Mouse (Mus musculus) limb, embryonic 11.5 days (tissue): Measurements from ENCODE around the gene Lhfp. TPM values are rescaled to one million over a fixed set of nuclear protein-coding genes. Genes with fewer than 3 reads are reported as not detected.

ENCODE experiments used
- ATAC-seq: fragments of 200-750 bp; cut with Nextera tagmentation; 2 replicates; pipeline ENCODE4 v1.8.0; 2017; ENCODE audit warnings: low read depth; ENCODE audit not compliant: insufficient number of reproducible peaks, low FRiP score, low TSS enrichment
- DNase-seq: peaks from one replicate; pipeline ENCODE4 v3.0.0-alpha.2; 2015; ENCODE audit warnings: low spot score
- H3K27ac ChIP-seq: fragments of 300-500 bp; sonication (generic); replicated peaks from 2 replicates; pipeline ENCODE4 v1.5.1; 2014; ENCODE audit warnings: low read depth, mild to moderate bottlenecking, low read length
- H3K27me3 ChIP-seq: fragments of 300-500 bp; sonication (generic); 2 replicates; pipeline ENCODE4 v1.6.1; 2014; ENCODE audit warnings: mild to moderate bottlenecking, low read length, mixed read lengths; ENCODE audit not compliant: control insufficient read depth, insufficient read depth
- H3K36me3 ChIP-seq: fragments of 300-500 bp; sonication (generic); 2 replicates; pipeline ENCODE4 v1.6.1; 2014; ENCODE audit warnings: mild to moderate bottlenecking, low read length, moderate library complexity, mixed read lengths; ENCODE audit not compliant: control insufficient read depth, insufficient read depth
- H3K4me1 ChIP-seq: fragments of 300-500 bp; sonication (generic); 2 replicates; pipeline ENCODE4 v1.6.1; 2014; ENCODE audit warnings: low read length, mixed read lengths; ENCODE audit not compliant: control insufficient read depth, insufficient read depth
- H3K4me2 ChIP-seq: fragments of 300-500 bp; sonication (generic); 2 replicates; pipeline ENCODE4 v1.6.1; 2014; ENCODE audit warnings: low read depth, mild to moderate bottlenecking, moderate library complexity; ENCODE audit not compliant: severe bottlenecking
- H3K4me3 ChIP-seq: fragments of 300-500 bp; sonication (generic); 2 replicates; pipeline ENCODE4 v1.5.1; 2014; ENCODE audit warnings: low read depth, low read length
- H3K9ac ChIP-seq: fragments of 300-500 bp; sonication (generic); 2 replicates; pipeline ENCODE4 v1.6.1; 2014; ENCODE audit warnings: mild to moderate bottlenecking, low read length
- H3K9me3 ChIP-seq: fragments of 300-500 bp; sonication (generic); 2 replicates; pipeline ENCODE4 v1.6.1; 2016; ENCODE audit warnings: low read length; ENCODE audit not compliant: control insufficient read depth
- WGBS: fragments of 180-500 bp; shearing (Covaris S2); extraction: QIAGEN DNeasy Blood & Tissue Kit; methylation state at CpG from one replicate; pipeline ENCODE4 v1.1.7; 2014; 5-methylcytosine and 5-hydroxymethylcytosine counted together
- polyA plus RNA-seq: library from polyadenylated mRNA; unstranded; fragments of >200 nt; fragmentation: Nextera tagmentation; extraction: Ambion mirVana; gene quantifications from 2 replicates; pipeline ENCODE4 v1.2.1, GENCODE M21; 2014

Gene Lhfp
- polyA plus RNA-seq, 1 experiment from 2014 or later = 61.0 TPM

- Histone ChIP-seq H3K9ac (no peak overlapping the region), H3K4me2 (no peak overlapping the region), H3K4me1 (peaks cover 9% of the 10 kb centered on the region; the same call in 1 of the 2 replicates), H3K27ac (no peak overlapping the region), H3K27me3 (no peaks in the 10 kb centered on the region), H3K36me3 (no peaks in the 10 kb centered on the region), H3K9me3 (no peaks in the 10 kb centered on the region; the same call in 1 of the 2 replicates), H3K4me3 (no peak overlapping the region)
- no peak for DNase-seq
- 80% methylated on average over 10 of the region's 10 CpGs for WGBS
- no peak for ATAC-seq
These were observed 159.5 kb downstream of the Lhfp start for GRCm38 (mm10) chr3:53200853-53201252.

- no peaks in the 10 kb centered on the region for H3K36me3 ChIP-seq
- no peak overlapping the region for H3K9ac ChIP-seq
- 56% methylated on average over 10 of the region's 10 CpGs for WGBS
- no peak overlapping the region for H3K27ac ChIP-seq
- peaks cover 9% of the 10 kb centered on the region; the same call in 1 of the 2 replicates for H3K4me1 ChIP-seq
- ATAC-seq (no peak), DNase-seq (no peak)
- no peak overlapping the region for H3K4me3 ChIP-seq
- no peaks in the 10 kb centered on the region for H3K27me3 ChIP-seq
- no peak overlapping the region for H3K4me2 ChIP-seq
- no peaks in the 10 kb centered on the region; the same call in 1 of the 2 replicates for H3K9me3 ChIP-seq
These were observed 160.3 kb downstream of the Lhfp start for GRCm38 (mm10) chr3:53201670-53202069.

- 68% methylated on average over 6 of the region's 6 CpGs for WGBS
- ATAC-seq = no peak
- no peak overlapping the region for H3K27ac ChIP-seq
These were observed 160.9 kb downstream of the Lhfp start for GRCm38 (mm10) chr3:53202184-53202583.

DNA sequence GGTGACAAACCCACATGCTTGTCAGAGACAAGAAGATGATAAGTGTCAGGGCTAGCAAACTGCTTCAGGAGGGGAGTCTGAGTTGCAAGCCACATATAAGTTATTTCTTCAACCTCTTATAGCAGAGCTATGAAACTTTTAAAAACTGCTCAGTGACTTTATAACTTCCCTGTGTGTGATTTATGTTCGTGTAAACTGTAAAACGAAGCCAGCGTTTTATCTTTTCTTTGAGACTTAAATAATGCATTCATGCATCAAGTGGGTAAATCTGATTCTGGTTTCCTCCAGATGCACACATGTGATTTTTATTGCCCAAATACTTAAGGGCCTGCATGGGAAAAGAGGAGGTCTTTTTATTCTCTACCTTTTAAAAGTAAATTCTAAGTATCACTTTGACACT is 161.4 kb downstream of the Lhfp start:
- Histone ChIP-seq H3K4me2 (no peak overlapping the region), H3K4me3 (no peak overlapping the region), H3K9ac (no peak overlapping the region), H3K36me3 (no peaks in the 10 kb centered on the region), H3K9me3 (no peaks in the 10 kb centered on the region), H3K4me1 (peaks cover 9% of the 10 kb centered on the region; the same call in 1 of the 2 replicates), H3K27ac (no peak overlapping the region), H3K27me3 (no peaks in the 10 kb centered on the region)
- WGBS = 54% methylated on average over 3 of the region's 3 CpGs
- ATAC-seq (no peak), DNase-seq (no peak)

More at GRCm38 (mm10) chr3:53202184-53202583, 160.9 kb downstream of the Lhfp start:
- H3K9ac ChIP-seq = no peak overlapping the region
- H3K27me3 ChIP-seq = no peaks in the 10 kb centered on the region
- peaks cover 9% of the 10 kb centered on the region; the same call in 1 of the 2 replicates for H3K4me1 ChIP-seq
- no peak for DNase-seq
- H3K4me3 ChIP-seq = no peak overlapping the region
- no peaks in the 10 kb centered on the region for H3K9me3 ChIP-seq
- no peak overlapping the region for H3K4me2 ChIP-seq
- H3K36me3 ChIP-seq = no peaks in the 10 kb centered on the region

GRCm38 (mm10) chr3:53203656-53204055 is 162.3 kb downstream of the Lhfp start:
- Histone ChIP-seq H3K4me1 (peaks cover 9% of the 10 kb centered on the region; the same call in 1 of the 2 replicates), H3K36me3 (no peaks in the 10 kb centered on the region), H3K9me3 (no peaks in the 10 kb centered on the region), H3K4me3 (no peak overlapping the region), H3K9ac (no peak overlapping the region), H3K27ac (no peak overlapping the region), H3K27me3 (no peaks in the 10 kb centered on the region), H3K4me2 (no peak overlapping the region)
- WGBS = 62% methylated on average over 5 of the region's 5 CpGs
- ATAC-seq (no peak), DNase-seq (no peak)

DNA sequence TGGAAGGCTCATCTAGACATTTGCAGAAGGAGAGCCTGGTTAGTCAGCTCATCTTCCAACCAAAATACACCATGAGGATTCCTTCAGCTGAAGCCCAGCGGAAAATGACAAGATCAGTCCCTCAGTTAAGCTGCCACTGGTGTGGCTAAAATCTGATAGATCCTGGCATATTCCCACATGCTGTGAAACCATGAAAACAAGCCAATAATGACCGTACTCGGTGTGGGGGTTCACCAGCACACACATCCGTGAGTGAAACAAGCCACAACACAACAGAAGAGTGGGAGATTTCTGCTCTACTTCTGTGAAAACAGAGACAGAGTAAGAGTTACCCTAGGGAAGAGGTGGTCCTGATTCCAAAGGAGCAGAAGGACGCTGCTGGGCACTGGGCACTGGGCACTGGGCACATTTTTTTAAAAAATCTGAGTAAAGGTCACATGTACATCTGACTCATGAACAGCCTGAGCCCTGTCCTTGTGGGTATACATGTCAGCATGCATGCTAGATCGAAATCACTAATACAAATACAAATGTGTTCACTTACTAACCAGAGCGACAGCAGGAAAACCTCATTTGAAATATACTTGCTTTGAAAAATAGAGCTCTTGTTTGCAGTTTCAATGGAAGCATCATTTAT is 163.1 kb downstream of the Lhfp start:
- H3K9ac ChIP-seq = no peak overlapping the region
- ATAC-seq (no peak), DNase-seq (no peak)
- peaks cover 11% of the 10 kb centered on the region; the same call in 1 of the 2 replicates for H3K4me1 ChIP-seq
- H3K27ac ChIP-seq = no peak overlapping the region
- no peak overlapping the region for H3K4me2 ChIP-seq
- no peaks in the 10 kb centered on the region for H3K36me3 ChIP-seq
- H3K27me3 ChIP-seq = no peaks in the 10 kb centered on the region
- no peaks in the 10 kb centered on the region for H3K9me3 ChIP-seq
- WGBS = 94% methylated on average over 7 of the region's 7 CpGs
- H3K4me3 ChIP-seq = no peak overlapping the region

- Histone ChIP-seq H3K4me2 (no peak overlapping the region), H3K36me3 (no peaks in the 10 kb centered on the region), H3K27me3 (no peaks in the 10 kb centered on the region), H3K27ac (no peak overlapping the region), H3K4me3 (no peak overlapping the region), H3K4me1 (peaks cover 14% of the 10 kb centered on the region; the same call in 1 of the 2 replicates), H3K9me3 (no peaks in the 10 kb centered on the region), H3K9ac (no peak overlapping the region)
- 94% methylated on average over 1 of the region's 1 CpGs for WGBS
- ATAC-seq (no peak), DNase-seq (no peak)
These were observed 163.6 kb downstream of the Lhfp start for GRCm38 (mm10) chr3:53204985-53205365.

GRCm38 (mm10) chr3:53205706-53206105 is 164.4 kb downstream of the Lhfp start:
- H3K9me3 ChIP-seq = no peaks in the 10 kb centered on the region
- no peak for ATAC-seq
- no peak overlapping the region for H3K4me3 ChIP-seq
- H3K27ac ChIP-seq = no peak overlapping the region
- H3K4me2 ChIP-seq = no peak overlapping the region
- no peak for DNase-seq
- H3K9ac ChIP-seq = no peak overlapping the region
- no peaks in the 10 kb centered on the region for H3K36me3 ChIP-seq
- H3K4me1 ChIP-seq = peaks cover 14% of the 10 kb centered on the region; the same call in 1 of the 2 replicates
- no peaks in the 10 kb centered on the region for H3K27me3 ChIP-seq
- WGBS = 96% methylated on average over 3 of the region's 3 CpGs
